Mouse (Mus musculus): ENCODE results near the gene Scg5.

Scg5 gene

GRCm38 (mm10) chr2:113757525-113758310 is 71.2 kb downstream of the Scg5 start:
- ATAC-seq (ENCODE audit: low TSS enrichment) = peak; percentile 73

- ATAC-seq (ENCODE audit: low TSS enrichment) = peak; percentile 35; the same call in 1 of the 2 replicates
Measured at GRCm38 (mm10) chr2:113756924-113757524, 71.9 kb downstream of the Scg5 start.

- no peak for ATAC-seq (ENCODE audit: low TSS enrichment)
Measured at GRCm38 (mm10) chr2:113749721-113750120, 79.2 kb downstream of the Scg5 start.

GRCm38 (mm10) chr2:113749309-113749708 is 79.6 kb downstream of the Scg5 start:
- ATAC-seq (ENCODE audit: low TSS enrichment) = no peak

GRCm38 (mm10) chr2:113728581-113728980 is 100.3 kb downstream of the Scg5 start:
- ATAC-seq (ENCODE audit: low TSS enrichment) = no peak

Data from frontal cortex, adult (tissue).